Comparison of ENCODE assay signal across 8 mouse cellular contexts in genomic region chr6:146795924-146796545, GRCm38 (mm10). TPM values are rescaled to one million over a fixed set of nuclear protein-coding genes. Genes with fewer than 3 reads are reported as not detected.
DNase-seq lines count a peak whose midpoint lies in the region; ATAC-seq and TF ChIP-seq lines count a peak whose summit lies in the region.

Arntl2 (plus strand) TSS chr6:146796055.

- H3K4me3 ChIP-seq in hindbrain, embryonic 13.5 days: peak within 1 kb of the TSS; percentile 49
- peak within 1 kb of the TSS; percentile 48 for H3K4me3 ChIP-seq in lung, postnatal 0 days (ENCODE audit: low read depth, low read length)

- DNase-seq in ZHBTc4 (ENCODE audit: low read depth, low spot score): peak; percentile 86
- peak; percentile 49 to 57 for DNase-seq in cerebellum, postnatal 36 days
- peak; percentile 68 for DNase-seq in gastrocnemius, adult 18-20 months (ENCODE audit: low spot score)
- DNase-seq in layer of hippocampus, postnatal 25 days (ENCODE audit: extremely low spot score in 1 of 2, low spot score in 1 of 2): peak; percentile 56 to 63
- DNase-seq in lung, postnatal 0 days (ENCODE audit: low spot score): peak; percentile 83
- peak; percentile 78 for DNase-seq in ovary, postnatal 36 days (ENCODE audit: low spot score)
- DNase-seq in urinary bladder, postnatal 25 days (ENCODE audit: low spot score): peak; percentile 67

- no peaks in the 10 kb centered on the region for H3K9me3 ChIP-seq in hindbrain, embryonic 13.5 days
- no peaks in the 10 kb centered on the region for H3K9me3 ChIP-seq in lung, postnatal 0 days (ENCODE audit: low read length)

- under 1% methylated on average over 36 of the region's 36 CpGs for WGBS in hindbrain, embryonic 13.5 days
- WGBS in lung, postnatal 0 days: under 1% methylated on average over 36 of the region's 36 CpGs

- peak; percentile 95 for ATAC-seq in hindbrain, embryonic 13.5 days (ENCODE audit: low FRiP score)
- ATAC-seq in lung, postnatal 0 days: peak; percentile 98

- H3K27me3 ChIP-seq in hindbrain, embryonic 13.5 days: peaks cover 29% of the 10 kb centered on the region
- H3K27me3 ChIP-seq in lung, postnatal 0 days (replicated peaks; ENCODE audit: insufficient read depth, low read length): no peaks in the 10 kb centered on the region

- H3K36me3 ChIP-seq in hindbrain, embryonic 13.5 days: no peaks in the 10 kb centered on the region
- H3K36me3 ChIP-seq in lung, postnatal 0 days (ENCODE audit: insufficient read depth, low read length): no peaks in the 10 kb centered on the region

- no peak within 1 kb of the TSS for H3K27ac ChIP-seq in hindbrain, embryonic 13.5 days
- no peak within 1 kb of the TSS for H3K27ac ChIP-seq in lung, postnatal 0 days (ENCODE audit: low read length)

- no peak for TF ChIP-seq EP300 in lung, postnatal 0 days (IDR thresholded peaks at IDR 0.05)

- H3K4me2 ChIP-seq in hindbrain, embryonic 13.5 days: peak within 1 kb of the TSS; percentile 83
- peak within 1 kb of the TSS; percentile 93 for H3K4me2 ChIP-seq in lung, postnatal 0 days (replicated peaks; ENCODE audit: low read depth, low read length)

- no peak for TF ChIP-seq CTCF in lung, postnatal 0 days (IDR thresholded peaks at IDR 0.05)

- peaks cover 15% of the 10 kb centered on the region for H3K4me1 ChIP-seq in hindbrain, embryonic 13.5 days (replicated peaks)
- peaks cover 4% of the 10 kb centered on the region; the same call in 1 of the 2 replicates for H3K4me1 ChIP-seq in lung, postnatal 0 days (ENCODE audit: insufficient read depth, low read depth, low read length)

- peak within 1 kb of the TSS; percentile 74 for H3K9ac ChIP-seq in hindbrain, embryonic 13.5 days
- peak within 1 kb of the TSS; percentile 34; the same call in 1 of the 2 replicates for H3K9ac ChIP-seq in lung, postnatal 0 days (replicated peaks; ENCODE audit: low read depth)

RNA-seq across cellular contexts. Expression of gene Arntl2, which starts in this region (rescaled TPM):
- under 1 TPM; 0.43 TPM for total RNA-seq in gastrocnemius, adult 18-20 months (2021)
- 2.1 and 3.4 TPM in 2 replicates for polyA plus RNA-seq in hindbrain, embryonic 13.5 days (2015; fragmentation: Nextera tagmentation; extraction: Ambion mirVana)
- 1 to 10 TPM; 4.9 to 8.8 TPM for total RNA-seq in layer of hippocampus, postnatal 25 days (2021)
- polyA plus RNA-seq in lung, postnatal 0 days (2015; fragmentation: Nextera tagmentation; extraction: Ambion mirVana): 0.81 and 0.85 TPM in 2 replicates

Comparison
In these comparisons a context has a peak if more than half of its experiments do, and no peak if none do; other contexts are left out.
1. RNA of gene Arntl2 (total RNA-seq): 4.9 to 8.8 TPM in layer of hippocampus, postnatal 25 days; 0.43 TPM in gastrocnemius, adult 18-20 months; every median in the first group is over 4 times any median in the second.
2. Peak in DNase-seq in gastrocnemius, adult 18-20 months; RNA of the gene not detected or under 1 TPM.
3. Peak in DNase-seq, ATAC-seq, H3K4me3 ChIP-seq, H3K9ac ChIP-seq and H3K4me2 ChIP-seq in lung, postnatal 0 days; RNA of the gene not detected or under 1 TPM.
4. Peak in every context shown above with its lines, with median percentiles within 50 percentile points of each other: DNase-seq.